Mouse (Mus musculus) MEL (cell line): ENCODE results near the gene Senp5. TPM values are rescaled to one million over a fixed set of nuclear protein-coding genes. Genes with fewer than 3 reads are reported as not detected.

Experiments used
- DNase-seq: peaks from one replicate; pipeline ENCODE4 v3.0.0; 2011; ENCODE audit warnings: low read depth, low spot score
- H3K27ac ChIP-seq: 2 replicates; pipeline ENCODE4 v1.5.1; 2012; ENCODE audit warnings: low read depth, mild to moderate bottlenecking, control low read depth, low read length, moderate library complexity; ENCODE audit not compliant: control insufficient read depth
- H3K27me3 ChIP-seq, 2 experiments: fragments of 150-350 bp in 1 of 2; sonication (generic) in 1 of 2; 2 replicates each; pipeline ENCODE4 v1.6.1; 2012; ENCODE audit warnings: low read length in 2 of 2, mild to moderate bottlenecking in 2 of 2, improper control_type of control experiment in 1 of 2, moderate library complexity in 1 of 2; ENCODE audit not compliant: insufficient read depth in 2 of 2, control insufficient read depth in 1 of 2
- H3K36me3 ChIP-seq, 2 experiments: 2 replicates each; pipeline ENCODE4 v1.6.1; 2012 to 2014; ENCODE audit warnings: low read length in 2 of 2, improper control_type of control experiment in 1 of 2, inconsistent platforms in 1 of 2, mild to moderate bottlenecking in 1 of 2; ENCODE audit not compliant: insufficient read depth in 2 of 2, control insufficient read depth in 1 of 2
- H3K4me1 ChIP-seq, 2 experiments: fragments of 150-350 bp in 1 of 2; sonication (generic) in 1 of 2; 2 replicates each; pipeline ENCODE4 v1.6.1; 2012; ENCODE audit warnings: low read length in 2 of 2, improper control_type of control experiment in 1 of 2, mild to moderate bottlenecking in 1 of 2; ENCODE audit not compliant: insufficient read depth in 2 of 2, control insufficient read depth in 1 of 2
- H3K4me3 ChIP-seq, 2 experiments: fragments of 150-350 bp in 1 of 2; sonication (generic) in 1 of 2; 2 replicates each; pipeline ENCODE4 v1.5.1; 2012; ENCODE audit warnings: low read depth in 2 of 2, low read length in 2 of 2, mild to moderate bottlenecking in 2 of 2, moderate library complexity in 2 of 2, control low read depth in 1 of 2, improper control_type of control experiment in 1 of 2; ENCODE audit not compliant: control insufficient read depth in 1 of 2, insufficient read depth in 1 of 2
- H3K79me2 ChIP-seq: 2 replicates; pipeline ENCODE4 v1.6.1; 2012; ENCODE audit warnings: mild to moderate bottlenecking, low read length, moderate library complexity; ENCODE audit not compliant: control insufficient read depth, poor library complexity, insufficient read depth
- H3K9ac ChIP-seq: 2 replicates; pipeline ENCODE4 v1.6.1; 2012; ENCODE audit warnings: low read depth, mild to moderate bottlenecking, control low read depth, low read length, moderate library complexity; ENCODE audit not compliant: control insufficient read depth, poor library complexity, severe bottlenecking
- H3K9me3 ChIP-seq: fragments of 150-350 bp; sonication (generic); replicated peaks from 2 replicates; pipeline ENCODE4 v1.6.1; 2012; ENCODE audit warnings: mild to moderate bottlenecking, low read length, improper control_type of control experiment, moderate library complexity; ENCODE audit not compliant: insufficient read depth
- BHLHE40 ChIP-seq: IDR thresholded peaks from 2 replicates; pipeline ENCODE4 v1.6.1; 2012; ENCODE audit warnings: low read depth, mild to moderate bottlenecking, inconsistent platforms, low read length, improper control_type of control experiment, borderline replicate concordance
- CHD1 ChIP-seq: IDR thresholded peaks from 2 replicates; pipeline ENCODE4 v1.6.1; 2012; ENCODE audit warnings: low read depth, mild to moderate bottlenecking, inconsistent platforms, low read length, improper control_type of control experiment
- CTCF ChIP-seq, 3 experiments: IDR thresholded peaks in 2 of 3; conservative IDR thresholded peaks in 1 of 3; 2 replicates each; pipeline ENCODE4 v1.5.1; 2011 to 2012; ENCODE audit warnings: low read length in 3 of 3, low read depth in 2 of 3, mild to moderate bottlenecking in 2 of 3, improper control_type of control experiment in 1 of 3, inconsistent platforms in 1 of 3, mixed read lengths in 1 of 3, moderate library complexity in 1 of 3; ENCODE audit not compliant: control insufficient read depth in 1 of 3, insufficient read depth in 1 of 3, poor library complexity in 1 of 3, severe bottlenecking in 1 of 3
- ELF1 ChIP-seq: IDR thresholded peaks from 2 replicates; pipeline ENCODE4 v1.6.1; 2014; ENCODE audit warnings: low read depth, mild to moderate bottlenecking, inconsistent platforms, low read length, improper control_type of control experiment, moderate library complexity
- EP300 ChIP-seq, 2 experiments: IDR thresholded peaks; 2 replicates each; pipeline ENCODE4 v1.6.1; 2011; ENCODE audit warnings: improper control_type of control experiment in 2 of 2, low read length in 2 of 2, low read depth in 1 of 2, mild to moderate bottlenecking in 1 of 2
- GABPA ChIP-seq: IDR thresholded peaks from 2 replicates; pipeline ENCODE4 v1.6.1; 2012; ENCODE audit warnings: low read depth, mild to moderate bottlenecking, inconsistent platforms, low read length, improper control_type of control experiment, moderate library complexity
- GATA1 ChIP-seq: IDR thresholded peaks from 2 replicates; pipeline ENCODE4 v1.6.1; 2011; ENCODE audit warnings: low read depth, low read length, improper control_type of control experiment
- HCFC1 ChIP-seq: IDR thresholded peaks from 2 replicates; pipeline ENCODE4 v1.6.1; 2012; ENCODE audit warnings: low read depth, mild to moderate bottlenecking, inconsistent platforms, low read length, improper control_type of control experiment, moderate library complexity
- JUND ChIP-seq: IDR thresholded peaks from 2 replicates; pipeline ENCODE4 v1.6.1; 2011; ENCODE audit warnings: low read depth, mild to moderate bottlenecking, improper control_type of control experiment, low read length
- MAFK ChIP-seq: IDR thresholded peaks from 2 replicates; pipeline ENCODE4 v1.6.1; 2011; ENCODE audit warnings: low read depth, mild to moderate bottlenecking, low read length, improper control_type of control experiment, borderline replicate concordance
- MAX ChIP-seq: IDR thresholded peaks from 2 replicates; pipeline ENCODE4 v1.6.1; 2011; ENCODE audit warnings: low read length, improper control_type of control experiment
- MAZ ChIP-seq: IDR thresholded peaks from 2 replicates; pipeline ENCODE4 v1.6.1; 2012; ENCODE audit warnings: low read depth, mild to moderate bottlenecking, inconsistent platforms, low read length, improper control_type of control experiment
- MEF2A ChIP-seq: IDR thresholded peaks from 2 replicates; pipeline ENCODE4 v1.6.1; 2014; ENCODE audit warnings: low read depth, mild to moderate bottlenecking, inconsistent platforms, low read length, improper control_type of control experiment; ENCODE audit not compliant: poor library complexity, insufficient replicate concordance, severe bottlenecking; ENCODE audit errors: extremely low read depth
- MYB ChIP-seq: IDR thresholded peaks from 2 replicates; pipeline ENCODE4 v1.6.1; 2011; ENCODE audit warnings: mild to moderate bottlenecking, low read depth, low read length, improper control_type of control experiment
- MYC ChIP-seq: IDR thresholded peaks from 2 replicates; pipeline ENCODE4 v1.6.1; 2011; ENCODE audit warnings: low read depth, mild to moderate bottlenecking, low read length, improper control_type of control experiment, moderate library complexity
- NRF1 ChIP-seq: IDR thresholded peaks from 2 replicates; pipeline ENCODE4 v1.6.1; 2014; ENCODE audit warnings: low read depth, mild to moderate bottlenecking, inconsistent platforms, low read length, improper control_type of control experiment, moderate library complexity; ENCODE audit not compliant: poor library complexity, insufficient read depth, severe bottlenecking
- POLR2AphosphoS2 ChIP-seq: IDR thresholded peaks from 2 replicates; pipeline ENCODE4 v1.6.1; 2011; ENCODE audit warnings: low read length, improper control_type of control experiment
- POLR2AphosphoS5 ChIP-seq: IDR thresholded peaks from 2 replicates; pipeline ENCODE4 v1.6.1; 2012; ENCODE audit warnings: low read depth, borderline replicate concordance, mild to moderate bottlenecking, inconsistent platforms, low read length, moderate library complexity, mixed read lengths
- RCOR1 ChIP-seq: IDR thresholded peaks from 2 replicates; pipeline ENCODE4 v1.6.1; 2012; ENCODE audit warnings: low read depth, mild to moderate bottlenecking, inconsistent platforms, low read length, improper control_type of control experiment
- SMC3 ChIP-seq: IDR thresholded peaks from 2 replicates; pipeline ENCODE4 v1.6.1; 2011; ENCODE audit warnings: low read depth, low read length, improper control_type of control experiment
- ZC3H11A ChIP-seq: IDR thresholded peaks from 2 replicates; pipeline ENCODE4 v1.6.1; 2012; ENCODE audit warnings: low read depth, mild to moderate bottlenecking, inconsistent platforms, low read length, improper control_type of control experiment
- ZMIZ1 ChIP-seq: IDR thresholded peaks from 2 replicates; pipeline ENCODE4 v1.6.1; 2012; ENCODE audit warnings: low read depth, mild to moderate bottlenecking, inconsistent platforms, low read length, improper control_type of control experiment, moderate library complexity
- ZNF384 ChIP-seq: IDR thresholded peaks from 2 replicates; pipeline ENCODE4 v1.6.1; 2012; ENCODE audit warnings: low read depth, mild to moderate bottlenecking, inconsistent platforms, low read length, improper control_type of control experiment
- polyA plus RNA-seq, 2 experiments: library from polyadenylated mRNA; stranded (reverse) in 1 of 2; unstranded in 1 of 2; fragments of >175 nt in 1 of 2; fragments of >200 nt in 1 of 2; gene quantifications; 2 replicates each; pipeline versions ENCODE4 v1.2.1 to v1.2.4; 2012; ENCODE audit warnings: low replicate concordance in 2 of 2, low read depth in 1 of 2; ENCODE audit not compliant: insufficient read length in 2 of 2, insufficient read depth in 1 of 2, missing spikeins in 1 of 2
- total RNA-seq: library from RNA; depleted of rRNA; stranded (reverse); fragments of 300-350 nt; gene quantifications from 2 replicates; pipeline ENCODE4 v1.2.3, GENCODE M21; 2012

The Senp5 gene
- total and polyA plus RNA-seq, 3 experiments: 10.3 to 12.5 TPM; not detected in 1

DNA sequence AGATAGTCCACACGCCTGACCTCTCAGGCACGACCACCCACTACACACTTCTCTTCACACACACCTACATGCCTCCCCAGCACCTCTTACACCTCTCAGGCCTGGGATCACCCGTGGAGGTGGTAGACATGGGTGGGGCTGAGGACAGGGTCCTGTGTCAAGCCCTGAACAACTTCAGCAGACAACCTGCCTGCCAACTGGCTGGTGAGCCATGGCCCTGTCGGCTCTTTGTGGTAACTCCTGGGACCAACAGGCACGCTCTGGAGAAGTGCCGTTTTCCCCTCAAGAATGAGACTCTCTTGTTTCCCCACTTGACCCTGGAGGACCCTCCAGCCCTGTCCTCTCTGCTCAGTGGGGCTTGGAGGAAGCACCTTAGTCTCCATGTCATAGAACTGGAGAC lies 57.7 kb downstream of the Senp5 start:
- Histone ChIP-seq H3K79me2 (peaks cover 43% of the 10 kb centered on the region), H3K27me3 (no peaks in the 10 kb centered on the region), H3K36me3 (peaks cover 0 to 17% of the 10 kb centered on the region in 2 experiments; a peak in 3 of 4 replicates), H3K9me3 (no peaks in the 10 kb centered on the region), H3K9ac (no peak overlapping the region), H3K4me1 (peaks cover 4 to 17% of the 10 kb centered on the region in 2 experiments), H3K27ac (no peak overlapping the region), H3K4me3 (no peak overlapping the region)
- TF ChIP-seq MYB (no peak), EP300 (IDR thresholded peaks at IDR 0.05; ENCODE audit: low read depth in 1 of 2, low read length in 2 of 2) (no peak), SMC3 (no peak), MAFK (no peak), MEF2A (no peak), MYC (no peak), NRF1 (no peak), ELF1 (no peak), MAX (no peak), HCFC1 (no peak), ZC3H11A (no peak), CTCF (IDR thresholded peaks at IDR 0.05 in 2 of 3, conservative IDR thresholded peaks at IDR 0.05 in 1 of 3; ENCODE audit: control insufficient read depth in 1 of 3, insufficient read depth in 1 of 3, low read depth in 2 of 3, low read length in 3 of 3, poor library complexity in 1 of 3, severe bottlenecking in 1 of 3) (no peak), GATA1 (no peak), MAZ (no peak), POLR2AphosphoS5 (no peak), RCOR1 (no peak)
- DNase-seq: no peak

DNA sequence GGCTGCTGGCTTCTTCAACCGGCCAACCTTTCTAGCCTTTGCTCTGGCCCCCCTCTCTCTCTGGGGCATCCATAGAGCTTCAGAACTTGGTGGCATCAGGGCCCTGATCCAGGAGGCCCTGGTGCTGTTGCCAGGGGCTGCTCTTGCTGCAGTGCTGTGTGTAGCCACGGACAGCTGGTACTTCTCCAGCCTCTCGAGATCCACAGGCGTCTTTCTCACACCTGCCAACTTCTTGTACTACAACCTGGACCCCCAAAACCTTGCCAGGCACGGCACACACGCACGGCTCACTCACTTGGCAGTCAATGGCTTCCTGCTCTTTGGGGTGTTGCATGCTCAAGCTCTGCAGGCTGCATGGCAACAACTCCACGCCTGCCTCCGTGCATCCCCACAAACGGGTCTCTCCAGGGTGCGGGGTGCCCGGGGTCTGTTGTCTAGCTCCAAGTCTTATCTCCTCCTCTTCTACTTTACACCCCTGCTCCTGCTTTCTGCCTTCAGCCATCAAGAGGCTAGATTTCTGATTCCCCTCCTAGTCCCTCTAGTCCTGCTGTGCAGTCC lies 58.3 kb downstream of the Senp5 start:
- H3K9me3 ChIP-seq: no peaks in the 10 kb centered on the region
- no peak overlapping the region for H3K27ac ChIP-seq
- peaks cover 37% of the 10 kb centered on the region for H3K79me2 ChIP-seq
- H3K27me3 ChIP-seq: no peaks in the 10 kb centered on the region
- H3K4me1 ChIP-seq: peaks cover 4 to 20% of the 10 kb centered on the region in 2 experiments
- DNase-seq: no peak
- H3K4me3 ChIP-seq: no peak overlapping the region
- H3K36me3 ChIP-seq: peaks cover 0 to 12% of the 10 kb centered on the region in 2 experiments; a peak in 3 of 4 replicates
- TF ChIP-seq JUND (no peak), MAZ (no peak), BHLHE40 (no peak), GABPA (no peak), POLR2AphosphoS2 (no peak), ZMIZ1 (no peak), ZNF384 (no peak), CHD1 (no peak), MYB (no peak)
- TF ChIP-seq, all 39 proteins: peak for 0
- no peak overlapping the region for H3K9ac ChIP-seq
